Mouse (Mus musculus): Measurements from ENCODE around the gene Tmem192. TPM values are rescaled to one million over a fixed set of nuclear protein-coding genes. Genes with fewer than 3 reads are reported as not detected.

Tmem192 gene
- polyA plus RNA-seq (2016; fragmentation: Nextera tagmentation; extraction: Ambion mirVana), result 18.0 and 19.7 TPM in 2 replicates

GRCm38 (mm10) chr8:64946820-64947697 lies at the start of gene Tmem192:
TSS of gene Tmem192 (plus strand) at chr8:64947185.
- H3K27ac ChIP-seq (replicated peaks), result peak within 1 kb of the TSS; percentile 86
- H3K27me3 ChIP-seq (ENCODE audit: low read depth, poor library complexity, severe bottlenecking), result peaks cover 28% of the 10 kb centered on the region
- no peaks in the 10 kb centered on the region for H3K36me3 ChIP-seq
- 1% methylated on average over 71 of the region's 73 CpGs for WGBS
- H3K4me1 ChIP-seq, result peaks cover 11% of the 10 kb centered on the region
- H3K9me3 ChIP-seq (replicated peaks), result no peaks in the 10 kb centered on the region
- peak; percentile 88 for DNase-seq (ENCODE audit: low spot score)
- peak within 1 kb of the TSS; percentile 84 for H3K4me3 ChIP-seq

DNA sequence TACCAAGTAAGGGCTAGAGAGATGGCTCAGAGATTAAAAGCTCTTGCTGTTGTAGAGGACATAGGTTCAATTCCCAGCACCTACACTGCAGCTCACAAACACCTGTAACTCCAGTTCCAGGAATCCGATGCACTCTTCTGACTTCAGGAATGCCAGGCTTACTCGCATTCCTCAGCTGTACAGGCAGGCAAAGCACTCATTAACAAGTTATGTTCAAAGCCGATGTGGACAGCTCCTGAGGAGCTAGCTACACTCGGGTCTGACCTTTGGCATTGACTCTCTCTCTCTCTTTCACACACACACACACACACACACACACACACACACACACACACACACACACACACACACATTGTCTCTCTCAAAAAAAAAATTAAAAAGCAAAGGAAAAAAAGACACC lies 48.3 kb upstream of the Tmem192 start:
- no peak overlapping the region for H3K27ac ChIP-seq (replicated peaks)
- H3K27me3 ChIP-seq (ENCODE audit: low read depth, poor library complexity, severe bottlenecking), result no peaks in the 10 kb centered on the region
- no peak overlapping the region for H3K4me3 ChIP-seq
- H3K36me3 ChIP-seq, result no peaks in the 10 kb centered on the region
- DNase-seq (ENCODE audit: low spot score), result no peak
- 59% methylated on average over 4 of the region's 4 CpGs for WGBS
- 0 out of 2 replicates have a peak, but pooled peaks cover 2% of the 10 kb centered on the region for H3K4me1 ChIP-seq
- no peaks in the 10 kb centered on the region for H3K9me3 ChIP-seq (replicated peaks)

DNA sequence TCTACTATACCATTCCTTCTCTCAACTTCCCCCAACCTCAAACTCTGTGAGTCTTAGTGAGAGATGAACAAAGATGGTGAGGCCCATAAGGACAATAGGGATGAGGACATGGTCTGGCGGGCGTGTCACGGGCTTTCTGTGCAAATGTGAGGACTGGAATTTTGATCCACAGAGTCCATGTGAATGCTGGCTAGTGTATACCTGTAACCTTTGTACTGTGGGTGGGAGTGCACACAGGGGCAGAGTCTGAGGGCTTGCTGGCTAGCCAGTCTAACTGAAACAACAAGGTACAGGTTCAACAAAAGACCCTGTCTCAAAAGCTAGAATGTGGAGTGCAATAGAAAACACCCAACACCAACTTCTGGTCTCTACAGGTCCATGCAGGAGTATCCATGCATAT lies 46.3 kb upstream of the Tmem192 start:
- WGBS, result 90% methylated on average over 3 of the region's 3 CpGs
- Histone ChIP-seq H3K27me3 (ENCODE audit: low read depth, poor library complexity, severe bottlenecking) (no peaks in the 10 kb centered on the region), H3K4me1 (0 out of 2 replicates have a peak, but pooled peaks cover 2% of the 10 kb centered on the region), H3K27ac (replicated peaks) (no peak overlapping the region), H3K36me3 (no peaks in the 10 kb centered on the region), H3K4me3 (no peak overlapping the region), H3K9me3 (replicated peaks) (no peaks in the 10 kb centered on the region)
- no peak for DNase-seq (ENCODE audit: low spot score)

DNA sequence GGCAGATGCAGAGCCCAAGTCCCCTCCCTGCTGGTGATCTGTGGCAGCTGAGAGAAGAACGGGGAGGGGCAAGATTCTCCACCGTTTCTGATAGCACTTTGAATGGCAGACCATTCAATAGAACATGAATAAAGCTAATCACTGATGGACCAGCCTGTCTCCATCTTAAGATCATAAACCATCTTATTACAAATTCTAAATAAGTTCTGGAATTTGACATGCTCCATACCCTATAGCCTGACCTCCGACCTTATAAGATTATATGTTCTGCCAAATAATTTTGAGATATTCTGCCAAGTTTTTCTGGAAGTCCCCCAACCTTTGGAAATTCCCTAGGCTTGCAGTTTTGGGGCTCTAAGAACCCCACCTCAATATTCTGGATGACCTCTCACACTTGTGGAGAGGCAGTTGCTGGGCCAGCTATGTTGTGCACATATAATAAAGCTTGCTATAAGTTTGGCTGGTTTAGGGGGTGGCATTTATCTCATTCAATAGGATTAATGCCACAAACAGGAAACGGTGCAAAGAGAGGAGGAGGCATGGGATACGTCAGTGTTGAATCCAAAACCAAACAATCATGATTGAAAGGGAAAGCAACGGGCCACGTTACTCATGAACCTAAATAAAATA lies 45.3 kb upstream of the Tmem192 start:
- Histone ChIP-seq H3K27me3 (ENCODE audit: low read depth, poor library complexity, severe bottlenecking) (no peaks in the 10 kb centered on the region), H3K36me3 (no peaks in the 10 kb centered on the region), H3K9me3 (replicated peaks) (no peaks in the 10 kb centered on the region), H3K4me1 (0 out of 2 replicates have a peak, but pooled peaks cover 2% of the 10 kb centered on the region), H3K27ac (replicated peaks) (no peak overlapping the region), H3K4me3 (no peak overlapping the region)
- 70% methylated on average over 7 of the region's 7 CpGs for WGBS
- DNase-seq (ENCODE audit: low spot score), result no peak

GRCm38 (mm10) chr8:64902191-64902590 lies 44.8 kb upstream of the Tmem192 start:
- H3K36me3 ChIP-seq, result no peaks in the 10 kb centered on the region
- no peaks in the 10 kb centered on the region for H3K9me3 ChIP-seq (replicated peaks)
- 0 out of 2 replicates have a peak, but pooled peaks cover 2% of the 10 kb centered on the region for H3K4me1 ChIP-seq
- H3K27me3 ChIP-seq (ENCODE audit: low read depth, poor library complexity, severe bottlenecking), result no peaks in the 10 kb centered on the region
- no peak for DNase-seq (ENCODE audit: low spot score)
- no peak overlapping the region for H3K27ac ChIP-seq (replicated peaks)
- 87% methylated on average over 12 of the region's 12 CpGs for WGBS
- no peak overlapping the region for H3K4me3 ChIP-seq

DNA sequence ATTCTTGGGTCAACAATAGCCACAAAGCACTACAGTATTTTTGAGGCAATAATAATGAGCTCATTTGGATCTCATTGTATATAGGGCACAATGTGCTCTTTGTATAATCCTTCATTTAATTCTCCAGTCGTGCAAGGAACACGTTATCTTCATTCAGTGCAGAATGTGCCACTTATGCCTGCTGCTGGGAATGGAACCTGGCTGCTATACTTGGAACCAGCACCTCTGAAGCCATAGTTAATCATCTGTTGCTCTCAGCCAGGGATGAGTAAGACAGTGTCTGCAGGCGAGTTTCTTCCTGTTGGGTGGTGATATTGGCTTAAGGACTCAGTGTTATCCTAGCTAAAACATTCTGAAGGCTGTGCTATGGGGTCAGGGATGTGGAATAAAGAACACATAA lies 43.2 kb upstream of the Tmem192 start:
- no peaks in the 10 kb centered on the region for H3K36me3 ChIP-seq
- no peaks in the 10 kb centered on the region for H3K27me3 ChIP-seq (ENCODE audit: low read depth, poor library complexity, severe bottlenecking)
- H3K27ac ChIP-seq (replicated peaks), result no peak overlapping the region
- no peak overlapping the region for H3K4me3 ChIP-seq
- WGBS, result 80% methylated on average over 3 of the region's 3 CpGs
- DNase-seq (ENCODE audit: low spot score), result no peak
- no peaks in the 10 kb centered on the region for H3K4me1 ChIP-seq
- no peaks in the 10 kb centered on the region for H3K9me3 ChIP-seq (replicated peaks)

DNA sequence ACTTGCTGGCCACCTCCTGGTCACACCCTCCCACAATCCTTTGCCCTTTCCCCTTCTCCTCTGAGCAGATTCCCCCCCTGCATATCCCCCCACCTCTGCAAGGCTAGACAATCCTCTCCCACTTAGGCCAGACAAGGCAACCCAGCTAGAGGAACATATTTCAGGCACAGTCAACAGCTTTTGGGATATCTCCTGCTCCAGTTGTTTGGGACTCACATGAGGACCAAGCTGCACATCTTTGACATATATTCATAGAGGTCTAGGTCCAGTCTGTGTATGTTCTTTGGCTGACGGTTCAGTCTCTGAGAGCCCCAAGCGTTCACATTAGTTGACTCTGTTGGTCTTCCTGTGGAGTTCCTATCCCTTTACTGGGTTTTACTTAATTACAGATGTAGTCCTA lies 37.0 kb upstream of the Tmem192 start:
- Histone ChIP-seq H3K4me1 (no peaks in the 10 kb centered on the region), H3K27me3 (ENCODE audit: low read depth, poor library complexity, severe bottlenecking) (no peaks in the 10 kb centered on the region), H3K36me3 (no peaks in the 10 kb centered on the region), H3K9me3 (replicated peaks) (no peaks in the 10 kb centered on the region), H3K27ac (replicated peaks) (no peak overlapping the region), H3K4me3 (no peak overlapping the region)
- 99% methylated on average over 2 of the region's 2 CpGs for WGBS
- DNase-seq (ENCODE audit: low spot score), result no peak

- no peaks in the 10 kb centered on the region for H3K36me3 ChIP-seq
- no peak overlapping the region for H3K27ac ChIP-seq (replicated peaks)
- H3K4me1 ChIP-seq, result peaks cover 16% of the 10 kb centered on the region
- DNase-seq (ENCODE audit: low spot score), result no peak
- no peaks in the 10 kb centered on the region for H3K27me3 ChIP-seq (ENCODE audit: low read depth, poor library complexity, severe bottlenecking)
- no peaks in the 10 kb centered on the region for H3K9me3 ChIP-seq (replicated peaks)
- WGBS, result 85% methylated on average over 5 of the region's 5 CpGs
- no peak overlapping the region for H3K4me3 ChIP-seq
Measured at GRCm38 (mm10) chr8:64916793-64917192, 30.2 kb upstream of the Tmem192 start.

GRCm38 (mm10) chr8:64923329-64923728 lies 23.7 kb upstream of the Tmem192 start:
- H3K27ac ChIP-seq (replicated peaks), result no peak overlapping the region
- H3K27me3 ChIP-seq (ENCODE audit: low read depth, poor library complexity, severe bottlenecking), result no peaks in the 10 kb centered on the region
- no peaks in the 10 kb centered on the region for H3K9me3 ChIP-seq (replicated peaks)
- WGBS, result 80% methylated on average over 3 of the region's 3 CpGs
- DNase-seq (ENCODE audit: low spot score), result no peak
- no peaks in the 10 kb centered on the region for H3K36me3 ChIP-seq
- no peak overlapping the region for H3K4me3 ChIP-seq
- H3K4me1 ChIP-seq, result peaks cover 10% of the 10 kb centered on the region

- DNase-seq (ENCODE audit: low spot score), result no peak
- Histone ChIP-seq H3K4me1 (peaks cover 10% of the 10 kb centered on the region), H3K27me3 (ENCODE audit: low read depth, poor library complexity, severe bottlenecking) (no peaks in the 10 kb centered on the region), H3K9me3 (replicated peaks) (no peaks in the 10 kb centered on the region), H3K4me3 (no peak overlapping the region), H3K36me3 (no peaks in the 10 kb centered on the region), H3K27ac (replicated peaks) (no peak overlapping the region)
- 92% methylated on average over 4 of the region's 4 CpGs for WGBS
Measured at GRCm38 (mm10) chr8:64925762-64926161, 21.2 kb upstream of the Tmem192 start.

- WGBS, result 89% methylated on average over 3 of the region's 3 CpGs
Measured at GRCm38 (mm10) chr8:64926355-64926754, 20.6 kb upstream of the Tmem192 start.

DNA sequence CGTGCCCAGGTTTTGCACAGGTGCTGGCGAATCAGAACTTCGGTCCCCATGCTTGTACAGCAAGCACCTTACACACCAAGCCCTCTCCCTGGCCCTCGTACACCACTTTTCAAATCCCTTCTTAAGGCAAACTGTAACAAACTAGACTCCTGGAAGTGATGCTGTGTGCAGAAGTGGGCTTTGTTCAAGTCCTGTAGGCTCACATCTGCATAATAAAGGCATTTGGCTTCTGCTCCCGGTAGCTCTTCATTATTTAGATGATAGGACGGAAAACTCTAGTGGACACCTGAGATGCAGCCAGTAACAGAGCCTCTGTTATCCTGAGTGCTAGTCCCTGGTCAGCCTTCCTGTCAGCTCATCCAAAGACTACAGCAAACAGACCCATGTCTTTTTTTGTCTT lies 18.0 kb upstream of the Tmem192 start:
- H3K36me3 ChIP-seq, result no peaks in the 10 kb centered on the region
- H3K27ac ChIP-seq (replicated peaks), result no peak overlapping the region
- H3K4me3 ChIP-seq, result no peak overlapping the region
- H3K4me1 ChIP-seq, result no peaks in the 10 kb centered on the region
- H3K27me3 ChIP-seq (ENCODE audit: low read depth, poor library complexity, severe bottlenecking), result no peaks in the 10 kb centered on the region
- H3K9me3 ChIP-seq (replicated peaks), result no peaks in the 10 kb centered on the region
- DNase-seq (ENCODE audit: low spot score), result no peak
- 82% methylated on average over 6 of the region's 6 CpGs for whole genome bisulfite sequencing

More at GRCm38 (mm10) chr8:64926355-64926754, 20.6 kb upstream of the Tmem192 start:
- Histone ChIP-seq H3K9me3 (replicated peaks) (no peaks in the 10 kb centered on the region), H3K36me3 (no peaks in the 10 kb centered on the region), H3K27ac (replicated peaks) (no peak overlapping the region), H3K4me3 (no peak overlapping the region), H3K27me3 (ENCODE audit: low read depth, poor library complexity, severe bottlenecking) (no peaks in the 10 kb centered on the region), H3K4me1 (peaks cover 7% of the 10 kb centered on the region)
- DNase-seq (ENCODE audit: low spot score), result no peak

DNA sequence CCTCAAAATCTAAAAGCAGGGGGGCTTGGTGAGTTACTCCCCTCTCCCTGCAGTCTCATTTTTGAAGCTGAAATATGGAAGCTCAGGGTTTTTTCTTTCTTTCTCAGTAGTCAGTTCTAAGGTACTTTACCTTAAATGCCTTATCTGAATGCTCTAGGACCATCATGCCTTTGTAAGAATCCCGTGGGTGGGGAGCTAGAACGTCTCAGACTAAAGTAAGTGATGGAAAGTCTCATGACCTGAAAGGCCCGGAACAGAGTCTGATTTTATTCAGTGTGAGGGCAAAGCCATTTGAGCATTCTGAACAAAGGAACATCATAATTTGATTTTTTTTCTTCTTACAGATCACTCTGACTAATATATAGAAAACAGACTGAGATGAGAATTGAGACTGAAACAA lies 12.0 kb upstream of the Tmem192 start:
- H3K4me1 ChIP-seq, result no peaks in the 10 kb centered on the region
- no peaks in the 10 kb centered on the region for H3K9me3 ChIP-seq (replicated peaks)
- no peak for DNase-seq (ENCODE audit: low spot score)
- no peak overlapping the region for H3K27ac ChIP-seq (replicated peaks)
- H3K27me3 ChIP-seq (ENCODE audit: low read depth, poor library complexity, severe bottlenecking), result no peaks in the 10 kb centered on the region
- 83% methylated on average over 3 of the region's 3 CpGs for WGBS
- no peak overlapping the region for H3K4me3 ChIP-seq
- H3K36me3 ChIP-seq, result no peaks in the 10 kb centered on the region

All from midbrain, embryonic 10.5 days (tissue).